Mouse (Mus musculus): Measurements from ENCODE around the gene Sema4d.

Sema4d gene

DNA sequence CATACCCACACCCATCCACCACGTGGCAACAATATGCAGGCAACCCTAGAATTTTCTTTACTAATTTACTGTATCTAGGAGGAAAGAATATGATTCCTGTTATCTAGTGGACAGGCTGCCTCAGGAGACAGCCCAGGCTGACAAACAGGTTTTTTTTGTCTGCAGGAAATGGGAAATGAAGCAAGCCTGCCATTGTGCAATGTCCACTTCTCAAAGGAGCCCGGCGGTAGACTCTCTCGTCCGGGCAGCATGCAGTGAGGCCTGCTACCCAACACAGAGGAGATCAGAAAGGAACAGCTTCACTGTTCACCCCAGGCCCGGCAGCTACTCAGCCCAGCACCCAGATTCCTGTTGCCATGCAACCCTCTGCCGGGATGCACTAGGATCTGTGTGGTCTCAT, 82.8 kb downstream of the Sema4d start:
- Histone ChIP-seq H3K9me3 (ENCODE audit: low read length) (no peaks in the 10 kb centered on the region), H3K27me3 (ENCODE audit: insufficient read depth, low read length) (no peaks in the 10 kb centered on the region), H3K4me1 (replicated peaks; ENCODE audit: low read depth, low read length) (peaks cover 17% of the 10 kb centered on the region), H3K4me3 (replicated peaks; ENCODE audit: low read length) (no peak overlapping the region), H3K36me3 (ENCODE audit: insufficient read depth, low read length) (peaks cover 79% of the 10 kb centered on the region)
- TF ChIP-seq CTCF (conservative IDR thresholded peaks at IDR 0.05; ENCODE audit: low read length), result no peak
- no peak for TF ChIP-seq POU5F1 (IDR thresholded peaks at IDR 0.05; ENCODE audit: borderline replicate concordance, low read length)
- TF ChIP-seq NANOG (IDR thresholded peaks at IDR 0.05; ENCODE audit: borderline replicate concordance, low read length), result no peak

GRCm38 (mm10) chr13:51705882-51706854, 87.4 kb downstream of the Sema4d start:
- no peaks in the 10 kb centered on the region for H3K9me3 ChIP-seq (ENCODE audit: low read length)
- peaks cover 35% of the 10 kb centered on the region for H3K4me1 ChIP-seq (replicated peaks; ENCODE audit: low read depth, low read length)
- 0 out of 2 replicates have a peak overlapping the region, but pooled peaks have one; percentile 35 for H3K4me3 ChIP-seq (replicated peaks; ENCODE audit: low read length)
- TF ChIP-seq CTCF (conservative IDR thresholded peaks at IDR 0.05; ENCODE audit: low read length) (no peak), POU5F1 (IDR thresholded peaks at IDR 0.05; ENCODE audit: borderline replicate concordance, low read length) (no peak)
- no peaks in the 10 kb centered on the region for H3K27me3 ChIP-seq (ENCODE audit: insufficient read depth, low read length)
- H3K36me3 ChIP-seq (ENCODE audit: insufficient read depth, low read length), result peaks cover 75% of the 10 kb centered on the region

GRCm38 (mm10) chr13:51703893-51704292, 89.7 kb downstream of the Sema4d start:
- Histone ChIP-seq H3K4me3 (replicated peaks; ENCODE audit: low read length) (no peak overlapping the region), H3K4me1 (replicated peaks; ENCODE audit: low read depth, low read length) (peaks cover 32% of the 10 kb centered on the region)
- TF ChIP-seq POU5F1 (IDR thresholded peaks at IDR 0.05; ENCODE audit: borderline replicate concordance, low read length) (no peak), NANOG (IDR thresholded peaks at IDR 0.05; ENCODE audit: borderline replicate concordance, low read length) (no peak), CTCF (conservative IDR thresholded peaks at IDR 0.05; ENCODE audit: low read length) (no peak)

GRCm38 (mm10) chr13:51698318-51698717, 95.2 kb downstream of the Sema4d start:
- peaks cover 8% of the 10 kb centered on the region for H3K9me3 ChIP-seq (ENCODE audit: low read length)
- no peak overlapping the region for H3K4me3 ChIP-seq (replicated peaks; ENCODE audit: low read length)
- no peaks in the 10 kb centered on the region for H3K27me3 ChIP-seq (ENCODE audit: insufficient read depth, low read length)
- peaks cover 34% of the 10 kb centered on the region for H3K36me3 ChIP-seq (ENCODE audit: insufficient read depth, low read length)
- TF ChIP-seq POU5F1 (IDR thresholded peaks at IDR 0.05; ENCODE audit: borderline replicate concordance, low read length) (no peak), CTCF (conservative IDR thresholded peaks at IDR 0.05; ENCODE audit: low read length) (no peak), NANOG (IDR thresholded peaks at IDR 0.05; ENCODE audit: borderline replicate concordance, low read length) (no peak)
- H3K4me1 ChIP-seq (replicated peaks; ENCODE audit: low read depth, low read length), result peaks cover 10% of the 10 kb centered on the region

More at GRCm38 (mm10) chr13:51703893-51704292, 89.7 kb downstream of the Sema4d start:
- Histone ChIP-seq H3K9me3 (ENCODE audit: low read length) (no peaks in the 10 kb centered on the region), H3K27me3 (ENCODE audit: insufficient read depth, low read length) (no peaks in the 10 kb centered on the region), H3K36me3 (ENCODE audit: insufficient read depth, low read length) (peaks cover 72% of the 10 kb centered on the region)

DNA sequence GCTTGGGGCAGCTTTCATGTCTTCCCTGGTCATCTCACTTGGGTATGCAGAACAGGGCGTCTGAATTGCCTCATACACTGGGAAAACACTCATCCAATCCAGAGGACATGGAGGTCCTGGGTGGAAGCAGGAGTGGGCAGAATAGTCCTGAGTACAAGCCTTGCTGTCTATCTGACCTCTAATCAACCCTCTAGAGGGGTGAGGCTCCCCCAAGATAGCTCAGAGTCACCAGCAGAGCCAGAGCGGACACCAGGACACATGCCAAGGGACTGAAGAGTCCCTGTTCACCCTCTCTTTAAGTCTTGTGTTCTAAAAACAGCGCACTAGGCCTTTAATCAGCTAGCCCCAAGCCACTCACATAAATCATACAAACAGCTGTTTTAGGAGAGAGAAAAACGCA, 95.7 kb downstream of the Sema4d start:
- no peak overlapping the region for H3K4me3 ChIP-seq (replicated peaks; ENCODE audit: low read length)
- H3K27me3 ChIP-seq (ENCODE audit: insufficient read depth, low read length), result no peaks in the 10 kb centered on the region
- H3K9me3 ChIP-seq (ENCODE audit: low read length), result peaks cover 8% of the 10 kb centered on the region
- H3K4me1 ChIP-seq (replicated peaks; ENCODE audit: low read depth, low read length), result peaks cover 6% of the 10 kb centered on the region
- H3K36me3 ChIP-seq (ENCODE audit: insufficient read depth, low read length), result peaks cover 30% of the 10 kb centered on the region
- TF ChIP-seq CTCF (conservative IDR thresholded peaks at IDR 0.05; ENCODE audit: low read length) (no peak), POU5F1 (IDR thresholded peaks at IDR 0.05; ENCODE audit: borderline replicate concordance, low read length) (no peak), NANOG (IDR thresholded peaks at IDR 0.05; ENCODE audit: borderline replicate concordance, low read length) (no peak)

DNA sequence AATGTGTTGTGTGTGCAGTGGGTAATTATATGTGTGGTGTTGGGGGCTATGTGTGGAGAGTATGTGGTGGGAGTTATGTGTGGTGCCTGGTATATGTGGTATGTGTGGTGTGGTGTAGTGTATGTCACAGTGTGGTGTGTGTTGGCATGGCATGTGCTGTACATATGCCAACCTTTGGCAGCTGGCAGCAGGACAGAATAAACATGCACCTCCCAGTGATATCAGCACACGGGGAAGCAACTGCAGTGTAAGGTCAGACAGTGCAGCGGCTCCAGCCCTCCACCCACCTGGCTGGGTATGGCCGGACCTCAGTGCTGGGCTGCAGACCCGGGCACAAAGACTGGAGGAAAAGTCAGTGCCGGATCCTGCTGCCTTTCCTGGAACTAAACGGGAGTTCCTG, 96.1 kb downstream of the Sema4d start:
- TF ChIP-seq CTCF (conservative IDR thresholded peaks at IDR 0.05; ENCODE audit: low read length) (no peak), NANOG (IDR thresholded peaks at IDR 0.05; ENCODE audit: borderline replicate concordance, low read length) (no peak), POU5F1 (IDR thresholded peaks at IDR 0.05; ENCODE audit: borderline replicate concordance, low read length) (no peak)
- no peaks in the 10 kb centered on the region for H3K27me3 ChIP-seq (ENCODE audit: insufficient read depth, low read length)
- H3K4me3 ChIP-seq (replicated peaks; ENCODE audit: low read length), result no peak overlapping the region
- peaks cover 4% of the 10 kb centered on the region for H3K4me1 ChIP-seq (replicated peaks; ENCODE audit: low read depth, low read length)
- H3K36me3 ChIP-seq (ENCODE audit: insufficient read depth, low read length), result peaks cover 26% of the 10 kb centered on the region
- peaks cover 8% of the 10 kb centered on the region for H3K9me3 ChIP-seq (ENCODE audit: low read length)

DNA sequence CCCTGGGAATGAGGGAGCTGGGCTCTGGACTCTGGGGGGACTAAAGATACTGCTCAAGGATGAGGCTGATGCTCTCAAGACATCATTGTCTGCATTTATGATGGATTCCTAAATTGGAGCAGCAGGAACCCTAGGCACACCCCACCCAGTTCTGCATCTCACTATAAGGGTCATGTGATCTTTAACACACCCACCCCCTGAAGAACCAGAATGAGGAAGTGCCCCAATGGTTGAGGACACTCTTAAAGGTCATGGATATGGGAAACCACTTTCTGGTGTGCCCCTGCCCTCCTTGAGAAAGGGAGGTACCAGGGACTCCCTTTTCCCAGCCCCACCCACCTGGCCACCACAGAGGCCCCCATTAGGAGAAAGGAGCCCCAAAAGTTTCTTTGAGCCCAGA, 97.1 kb downstream of the Sema4d start:
- Histone ChIP-seq H3K4me1 (replicated peaks; ENCODE audit: low read depth, low read length) (peaks cover 4% of the 10 kb centered on the region), H3K9me3 (ENCODE audit: low read length) (peaks cover 8% of the 10 kb centered on the region), H3K4me3 (replicated peaks; ENCODE audit: low read length) (no peak overlapping the region), H3K36me3 (ENCODE audit: insufficient read depth, low read length) (peaks cover 20% of the 10 kb centered on the region), H3K27me3 (ENCODE audit: insufficient read depth, low read length) (no peaks in the 10 kb centered on the region)
- TF ChIP-seq NANOG (IDR thresholded peaks at IDR 0.05; ENCODE audit: borderline replicate concordance, low read length) (no peak), POU5F1 (IDR thresholded peaks at IDR 0.05; ENCODE audit: borderline replicate concordance, low read length) (no peak), CTCF (conservative IDR thresholded peaks at IDR 0.05; ENCODE audit: low read length) (no peak)

GRCm38 (mm10) chr13:51688688-51689087, 104.9 kb downstream of the Sema4d start:
- no peaks in the 10 kb centered on the region for H3K27me3 ChIP-seq (ENCODE audit: insufficient read depth, low read length)

More at GRCm38 (mm10) chr13:51688688-51689087, 104.9 kb downstream of the Sema4d start:
- Histone ChIP-seq H3K9me3 (ENCODE audit: low read length) (no peaks in the 10 kb centered on the region), H3K4me1 (replicated peaks; ENCODE audit: low read depth, low read length) (peaks cover 36% of the 10 kb centered on the region), H3K4me3 (replicated peaks; ENCODE audit: low read length) (no peak overlapping the region), H3K36me3 (ENCODE audit: insufficient read depth, low read length) (peaks cover 68% of the 10 kb centered on the region)
- TF ChIP-seq POU5F1 (IDR thresholded peaks at IDR 0.05; ENCODE audit: borderline replicate concordance, low read length) (no peak), CTCF (conservative IDR thresholded peaks at IDR 0.05; ENCODE audit: low read length) (no peak), NANOG (IDR thresholded peaks at IDR 0.05; ENCODE audit: borderline replicate concordance, low read length) (no peak)

Measured in E14TG2a.4 (cell line).